Mouse (Mus musculus) kidney, embryonic 14.5 days (tissue): Measurements from ENCODE around the gene 1700017D01Rik. TPM values are rescaled to one million over a fixed set of nuclear protein-coding genes. Genes with fewer than 3 reads are reported as not detected.
"Not testable (repeated sequence)": the region's sequence is repeated elsewhere in the genome, so short reads cannot be mapped to it uniquely, and the experiment has no call there.

Experiments used
- ATAC-seq: fragments of 200-750 bp; cut with Nextera tagmentation; 2 replicates; pipeline ENCODE4 v1.8.0; 2017; ENCODE audit warnings: moderate number of reproducible peaks, mild to moderate bottlenecking, moderate TSS enrichment, moderate library complexity; ENCODE audit not compliant: low FRiP score, low TSS enrichment
- H3K27ac ChIP-seq: fragments of 300-500 bp; sonication (generic); 2 replicates; pipeline ENCODE4 v1.5.1; 2014; ENCODE audit warnings: low read depth, mild to moderate bottlenecking, low read length, moderate library complexity, mixed read lengths
- H3K27me3 ChIP-seq: fragments of 300-500 bp; sonication (generic); 2 replicates; pipeline ENCODE4 v1.6.1; 2014; ENCODE audit warnings: mild to moderate bottlenecking, low read length; ENCODE audit not compliant: control insufficient read depth, insufficient read depth
- H3K36me3 ChIP-seq: fragments of 300-500 bp; sonication (generic); 2 replicates; pipeline ENCODE4 v1.6.1; 2014; ENCODE audit warnings: low read length, mixed read lengths; ENCODE audit not compliant: control insufficient read depth, insufficient read depth
- H3K4me1 ChIP-seq: fragments of 300-500 bp; sonication (generic); 2 replicates; pipeline ENCODE4 v1.6.1; 2014; ENCODE audit warnings: low read length, mixed read lengths; ENCODE audit not compliant: control insufficient read depth, insufficient read depth
- H3K4me2 ChIP-seq: fragments of 300-500 bp; sonication (generic); replicated peaks from 2 replicates; pipeline ENCODE4 v1.6.1; 2014; ENCODE audit warnings: low read depth, mild to moderate bottlenecking, low read length
- H3K4me3 ChIP-seq: fragments of 300-500 bp; sonication (generic); 2 replicates; pipeline ENCODE4 v1.5.1; 2014; ENCODE audit warnings: mild to moderate bottlenecking, low read length
- H3K9ac ChIP-seq: fragments of 300-500 bp; sonication (generic); 2 replicates; pipeline ENCODE4 v1.6.1; 2014; ENCODE audit warnings: low read depth, mild to moderate bottlenecking, low read length, moderate library complexity
- H3K9me3 ChIP-seq: fragments of 300-500 bp; sonication (generic); 2 replicates; pipeline ENCODE4 v1.6.1; 2016; ENCODE audit warnings: low read length; ENCODE audit not compliant: control insufficient read depth
- WGBS: fragments of 180-500 bp; shearing (Covaris S2); extraction: QIAGEN DNeasy Blood & Tissue Kit; methylation state at CpG from one replicate; pipeline ENCODE4 v1.1.7; 2014; 5-methylcytosine and 5-hydroxymethylcytosine counted together
- polyA plus RNA-seq: library from polyadenylated mRNA; unstranded; fragments of >200 nt; fragmentation: Nextera tagmentation; extraction: Ambion mirVana; gene quantifications from 2 replicates; pipeline ENCODE4 v1.2.1, GENCODE M21; 2014

Gene 1700017D01Rik
- polyA plus RNA-seq, 1 experiment from 2014 or later, result not detected

GRCm38 (mm10) chr19:11107746-11108145 lies 22.9 kb downstream of the 1700017D01Rik start:
- no peak overlapping the region for H3K9ac ChIP-seq
- ATAC-seq, result no peak
- WGBS, result 87% methylated on average over 3 of the region's 3 CpGs

GRCm38 (mm10) chr19:11101880-11102279 lies 28.8 kb downstream of the 1700017D01Rik start:
- no peak overlapping the region for H3K4me3 ChIP-seq
- ATAC-seq, result no peak
- H3K9me3 ChIP-seq, result no peaks in the 10 kb centered on the region
- H3K27me3 ChIP-seq, result no peaks in the 10 kb centered on the region
- H3K4me2 ChIP-seq, result no peak overlapping the region
- 71% methylated on average over 1 of the region's 1 CpGs for WGBS
- H3K36me3 ChIP-seq, result no peaks in the 10 kb centered on the region
- H3K9ac ChIP-seq, result no peak overlapping the region
- H3K4me1 ChIP-seq, result no peaks in the 10 kb centered on the region
- H3K27ac ChIP-seq, result no peak overlapping the region

More at GRCm38 (mm10) chr19:11107746-11108145, 22.9 kb downstream of the 1700017D01Rik start:
- Histone ChIP-seq H3K36me3 (no peaks in the 10 kb centered on the region), H3K4me3 (no peak overlapping the region), H3K27ac (no peak overlapping the region), H3K4me2 (no peak overlapping the region), H3K27me3 (no peaks in the 10 kb centered on the region), H3K9me3 (no peaks in the 10 kb centered on the region), H3K4me1 (no peaks in the 10 kb centered on the region)

- Histone ChIP-seq H3K27me3 (no peaks in the 10 kb centered on the region; the same call in 1 of the 2 replicates), H3K27ac (no peak overlapping the region), H3K4me1 (no peaks in the 10 kb centered on the region), H3K9me3 (no peaks in the 10 kb centered on the region), H3K9ac (no peak overlapping the region), H3K36me3 (no peaks in the 10 kb centered on the region), H3K4me3 (no peak overlapping the region), H3K4me2 (no peak overlapping the region)
- WGBS, result 78% methylated on average over 3 of the region's 3 CpGs
- ATAC-seq, result no peak
These were observed 32.3 kb downstream of the 1700017D01Rik start for GRCm38 (mm10) chr19:11098401-11098800.

- not testable (repeated sequence) for H3K9me3 ChIP-seq, H3K27me3 ChIP-seq, H3K4me1 ChIP-seq, H3K9ac ChIP-seq, ATAC-seq, H3K27ac ChIP-seq, H3K36me3 ChIP-seq
- WGBS, result 5% methylated on average over 50 of the region's 50 CpGs
- Histone ChIP-seq H3K4me3 (peak overlapping the region; percentile 28), H3K4me2 (peak overlapping the region; percentile 46)
These were observed 38.5 kb downstream of the 1700017D01Rik start for GRCm38 (mm10) chr19:11092131-11092530.

- 86% methylated on average over 4 of the region's 4 CpGs for WGBS
- Histone ChIP-seq H3K27me3 (no peaks in the 10 kb centered on the region), H3K9ac (no peak within 1 kb of the TSS), H3K4me2 (no peak within 1 kb of the TSS), H3K27ac (no peak within 1 kb of the TSS), H3K9me3 (no peaks in the 10 kb centered on the region), H3K4me1 (no peaks in the 10 kb centered on the region), H3K36me3 (no peaks in the 10 kb centered on the region), H3K4me3 (no peak within 1 kb of the TSS)
- ATAC-seq, result no peak
These were observed 49.7 kb downstream of the 1700017D01Rik start, which contains the start of gene Ms4a8a for GRCm38 (mm10) chr19:11080934-11081333. Gene Ms4a8a (minus strand): TSS chr19:11081102.

- Histone ChIP-seq H3K9ac (no peak overlapping the region), H3K27ac (no peak overlapping the region), H3K36me3 (no peaks in the 10 kb centered on the region), H3K4me1 (no peaks in the 10 kb centered on the region), H3K4me3 (no peak overlapping the region), H3K4me2 (no peak overlapping the region), H3K9me3 (no peaks in the 10 kb centered on the region), H3K27me3 (no peaks in the 10 kb centered on the region)
- 80% methylated on average over 3 of the region's 3 CpGs for WGBS
- no peak for ATAC-seq
These were observed 60.3 kb downstream of the 1700017D01Rik start for GRCm38 (mm10) chr19:11070364-11070763.

- ATAC-seq, result no peak
- Histone ChIP-seq H3K4me3 (no peak overlapping the region), H3K36me3 (no peaks in the 10 kb centered on the region), H3K9me3 (no peaks in the 10 kb centered on the region), H3K27ac (no peak overlapping the region), H3K27me3 (no peaks in the 10 kb centered on the region), H3K4me1 (no peaks in the 10 kb centered on the region), H3K4me2 (no peak overlapping the region), H3K9ac (no peak overlapping the region)
- WGBS, result 83% methylated on average over 2 of the region's 2 CpGs
These were observed 65.3 kb downstream of the 1700017D01Rik start for GRCm38 (mm10) chr19:11065202-11065875.

GRCm38 (mm10) chr19:11060900-11061299 lies 69.8 kb downstream of the 1700017D01Rik start:
- ATAC-seq, result no peak
- no peak overlapping the region for H3K4me3 ChIP-seq
- no peaks in the 10 kb centered on the region for H3K4me1 ChIP-seq
- no peak overlapping the region for H3K27ac ChIP-seq
- H3K4me2 ChIP-seq, result no peak overlapping the region
- H3K9me3 ChIP-seq, result no peaks in the 10 kb centered on the region
- WGBS, result 83% methylated on average over 1 of the region's 1 CpGs
- no peaks in the 10 kb centered on the region for H3K36me3 ChIP-seq
- no peak overlapping the region for H3K9ac ChIP-seq
- H3K27me3 ChIP-seq, result no peaks in the 10 kb centered on the region

- no peak overlapping the region for H3K4me3 ChIP-seq
- H3K27me3 ChIP-seq, result no peaks in the 10 kb centered on the region
- no peak overlapping the region for H3K4me2 ChIP-seq
- H3K4me1 ChIP-seq, result no peaks in the 10 kb centered on the region
- no peaks in the 10 kb centered on the region for H3K9me3 ChIP-seq
- no peak overlapping the region for H3K27ac ChIP-seq
- ATAC-seq, result no peak
- H3K9ac ChIP-seq, result no peak overlapping the region
- H3K36me3 ChIP-seq, result no peaks in the 10 kb centered on the region
These were observed 70.7 kb downstream of the 1700017D01Rik start for GRCm38 (mm10) chr19:11059967-11060366.
